Comparison of ENCODE assay signal across 12 mouse cellular contexts in genomic region chr6:22795291-22795860, GRCm38 (mm10).
DNase-seq lines count a peak whose midpoint lies in the region; ATAC-seq and TF ChIP-seq lines count a peak whose summit lies in the region.
"Had no signal": no experiment of that assay in that cellular context is flagged by ENCODE, and none has a peak within 500 bp of the region (broad histone marks: within the 10 kb centered on the region; RNA-seq: fewer than 3 reads in every experiment).

No protein-coding gene starts in this region.

- no peak overlapping the region for H3K4me3 ChIP-seq in cortical plate, adult 2 months (ENCODE audit: insufficient read depth, low read length)
- H3K4me3 ChIP-seq in midbrain, embryonic 12.5 days, result no peak overlapping the region
- no peak overlapping the region for H3K4me3 ChIP-seq in cerebellum, adult 2 months (replicated peaks; ENCODE audit: insufficient read depth, low read depth, low read length)
- H3K4me3 ChIP-seq: heart, embryonic 13.5 days had no signal

- H3K4me2 ChIP-seq in midbrain, embryonic 12.5 days (replicated peaks), result peak overlapping the region; percentile 49
- H3K4me2 ChIP-seq: heart, embryonic 13.5 days had no signal

- peak; percentile 78 to 95 for ATAC-seq in hematopoietic stem cell, adult 5-6 weeks (replicated peaks in 1 of 2; ENCODE audit: insufficient read depth in 1 of 2, low FRiP score in 2 of 2, low TSS enrichment in 1 of 2, low read depth in 1 of 2, poor library complexity in 2 of 2, severe bottlenecking in 2 of 2)
- peak; percentile 46 for ATAC-seq in midbrain, embryonic 12.5 days (ENCODE audit: low FRiP score, low read depth)
- no peak for ATAC-seq in cerebellum, adult (ENCODE audit: insufficient number of reproducible peaks, low FRiP score, low TSS enrichment)

- peak; percentile 24 for DNase-seq in embryo, embryonic 10.5 days (ENCODE audit: low spot score)
- no peak for DNase-seq in embryo, embryonic 10 days (ENCODE audit: low spot score)
- no peak for DNase-seq in heart, adult 8-10 months (ENCODE audit: low spot score)
- no peak for DNase-seq in cerebellum, adult 2 months
- DNase-seq: adrenal gland, postnatal 25 days; liver had no signal

- TF ChIP-seq POLR2A in cortical plate, adult 2 months (IDR thresholded peaks at IDR 0.05; ENCODE audit: extremely low read depth, insufficient read depth, low read length), result no peak
- no peak for TF ChIP-seq POLR2A in cerebellum, adult 2 months (IDR thresholded peaks at IDR 0.05; ENCODE audit: borderline replicate concordance, insufficient read depth, low read length)

- no peaks in the 10 kb centered on the region for H3K27me3 ChIP-seq in midbrain, embryonic 12.5 days
- H3K27me3 ChIP-seq in cerebellum, adult 2 months (ENCODE audit: control insufficient read depth, insufficient read depth, low read length), result no peaks in the 10 kb centered on the region
- H3K27me3 ChIP-seq: heart, embryonic 13.5 days had no signal

- H3K9me3 ChIP-seq in midbrain, embryonic 12.5 days, result no peaks in the 10 kb centered on the region
- H3K9me3 ChIP-seq: heart, embryonic 13.5 days had no signal

- H3K36me3 ChIP-seq in midbrain, embryonic 12.5 days, result no peaks in the 10 kb centered on the region
- H3K36me3 ChIP-seq: heart, embryonic 13.5 days had no signal

- peak overlapping the region; percentile 37; the same call in 1 of the 2 replicates for H3K9ac ChIP-seq in midbrain, embryonic 12.5 days (replicated peaks)
- H3K9ac ChIP-seq: heart, embryonic 13.5 days had no signal

- 12% methylated on average over 6 of the region's 6 CpGs for WGBS in midbrain, embryonic 12.5 days
- WGBS in cerebellum, adult 2 months, result 32% methylated on average over 6 of the region's 6 CpGs

- peak overlapping the region; percentile 64 for H3K27ac ChIP-seq in cortical plate, adult 2 months (ENCODE audit: insufficient read depth, low read length)
- peak overlapping the region; percentile 85 for H3K27ac ChIP-seq in midbrain, embryonic 12.5 days (replicated peaks)
- no peak overlapping the region for H3K27ac ChIP-seq in cerebellum, adult 2 months (ENCODE audit: insufficient read depth, low read length)
- H3K27ac ChIP-seq: heart, embryonic 13.5 days; macrophage had no signal

- no peaks in the 10 kb centered on the region for H3K4me1 ChIP-seq in cortical plate, adult 2 months (ENCODE audit: control insufficient read depth, insufficient read depth, low read length)
- peaks cover 26% of the 10 kb centered on the region for H3K4me1 ChIP-seq in midbrain, embryonic 12.5 days
- no peaks in the 10 kb centered on the region for H3K4me1 ChIP-seq in cerebellum, adult 2 months (ENCODE audit: control insufficient read depth, insufficient read depth, low read length)
- H3K4me1 ChIP-seq: heart, embryonic 13.5 days had no signal

- no peak for TF ChIP-seq CTCF in cortical plate, adult 2 months (IDR thresholded peaks at IDR 0.05; ENCODE audit: extremely low read depth, insufficient read depth, low read length)
- no peak for TF ChIP-seq CTCF in cerebellum, adult 2 months (IDR thresholded peaks at IDR 0.05; ENCODE audit: borderline replicate concordance, insufficient read depth, low read depth, low read length)
